Mouse (Mus musculus): ENCODE data around the gene Parp12. TPM values are rescaled to one million over a fixed set of nuclear protein-coding genes. Genes with fewer than 3 reads are reported as not detected.

Gene Parp12
- polyA plus RNA-seq, 1 experiment from 2014 or later, result 5.2 TPM

Other genes with a start within 250 kb of the Parp12 start
- 1.7 and 2.4 TPM in 2 replicates for gene Tbxas1, start 242.9 kb downstream of the Parp12 start, polyA plus RNA-seq (2014; fragmentation: Nextera tagmentation; extraction: Ambion mirVana)
- 15.1 and 18.9 TPM in 2 replicates for gene Hipk2, start 242.2 kb downstream of the Parp12 start, polyA plus RNA-seq (2014; fragmentation: Nextera tagmentation; extraction: Ambion mirVana)
- gene Kdm7a, start 88.4 kb upstream of the Parp12 start, polyA plus RNA-seq (2014; fragmentation: Nextera tagmentation; extraction: Ambion mirVana), result 5.2 and 5.8 TPM in 2 replicates

All from heart, embryonic 11.5 days (tissue).